Mouse (Mus musculus): Measurements from ENCODE around the gene P4ha1.
"Not testable (repeated sequence)": the region's sequence is repeated elsewhere in the genome, so short reads cannot be mapped to it uniquely, and the experiment has no call there.

The P4ha1 gene

DNA sequence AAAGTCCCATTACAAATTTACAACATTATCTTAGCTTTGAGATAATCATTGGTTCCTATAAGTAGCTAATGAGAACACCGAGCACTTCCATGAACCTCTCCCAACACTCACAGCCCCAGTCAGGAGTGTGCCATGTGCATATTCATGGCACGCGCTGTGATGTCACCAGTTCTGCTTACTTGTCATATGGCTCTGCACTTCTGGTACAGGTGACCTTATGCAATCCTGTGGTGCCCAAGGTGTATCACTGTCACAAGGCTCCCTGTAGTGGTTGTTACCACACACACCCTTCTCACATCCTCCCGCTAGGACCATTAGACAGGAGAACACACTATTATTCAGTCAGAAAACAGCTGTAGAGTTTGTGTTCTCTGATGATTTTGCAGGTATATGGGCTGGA is 43.6 kb downstream of the P4ha1 start:
- in situ Hi-C loops (cut with MboI, MseI), result no loop called here

DNA sequence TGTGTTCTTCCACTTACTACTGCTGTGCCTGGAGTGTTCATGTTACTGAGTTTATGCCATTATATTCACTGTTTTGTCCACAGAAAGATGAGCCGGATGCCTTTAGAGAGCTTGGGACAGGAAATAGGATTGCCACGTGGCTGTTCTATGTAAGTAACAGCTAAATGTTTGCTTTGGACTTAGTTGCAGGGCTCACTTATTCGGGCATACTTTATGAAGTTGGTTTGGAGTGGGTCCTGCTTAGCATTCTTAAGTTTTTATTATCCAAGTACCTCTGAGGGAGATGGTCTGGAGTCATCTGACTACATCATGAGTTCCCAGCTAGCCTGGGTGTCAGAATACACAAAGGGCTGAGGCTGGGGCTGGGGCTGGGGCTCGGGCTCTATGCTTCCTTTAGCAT is 44.1 kb downstream of the P4ha1 start:
- in situ Hi-C loops (cut with MboI, MseI), result no loop called here

DNA sequence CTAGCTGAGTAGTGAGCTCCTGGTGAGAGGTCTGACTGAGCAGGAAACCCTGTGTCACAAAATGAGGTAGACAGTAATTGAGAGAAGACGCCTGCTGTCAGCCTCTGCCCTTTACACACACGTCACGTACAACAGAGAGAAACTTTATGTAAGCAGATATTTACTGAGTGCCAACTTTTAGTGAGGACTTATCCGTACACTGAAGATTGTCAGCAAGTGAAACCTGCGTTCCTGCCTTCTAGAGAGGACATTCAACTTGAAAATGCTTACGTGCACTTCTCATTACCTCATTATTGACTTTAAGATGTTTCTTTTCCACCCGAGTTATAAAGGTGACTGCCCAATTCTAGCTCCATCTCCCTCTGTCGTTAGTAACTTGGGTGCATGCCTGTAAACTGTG is 45.6 kb downstream of the P4ha1 start:
- in situ Hi-C loops (cut with MboI, MseI), result no loop called here

DNA sequence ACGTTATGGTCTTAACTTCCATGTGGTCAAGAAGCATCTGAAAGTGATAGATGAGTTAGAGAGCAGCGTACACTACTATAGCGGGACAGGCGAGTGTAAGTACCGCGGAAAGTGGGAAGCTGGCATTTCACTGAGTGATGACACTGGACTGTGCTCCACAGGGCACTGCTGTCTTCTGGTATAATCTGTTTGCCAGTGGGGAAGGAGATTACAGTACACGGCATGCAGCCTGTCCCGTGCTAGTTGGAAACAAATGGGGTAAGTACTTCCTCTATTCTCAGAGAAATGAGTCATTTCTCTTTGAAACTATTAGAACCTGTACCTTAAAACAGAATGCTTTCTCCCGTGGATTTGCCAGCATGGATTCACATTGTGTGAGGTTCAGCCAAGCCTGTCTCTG is 46.3 kb downstream of the P4ha1 start:
- in situ Hi-C loops (cut with MboI, MseI), result no loop called here

DNA sequence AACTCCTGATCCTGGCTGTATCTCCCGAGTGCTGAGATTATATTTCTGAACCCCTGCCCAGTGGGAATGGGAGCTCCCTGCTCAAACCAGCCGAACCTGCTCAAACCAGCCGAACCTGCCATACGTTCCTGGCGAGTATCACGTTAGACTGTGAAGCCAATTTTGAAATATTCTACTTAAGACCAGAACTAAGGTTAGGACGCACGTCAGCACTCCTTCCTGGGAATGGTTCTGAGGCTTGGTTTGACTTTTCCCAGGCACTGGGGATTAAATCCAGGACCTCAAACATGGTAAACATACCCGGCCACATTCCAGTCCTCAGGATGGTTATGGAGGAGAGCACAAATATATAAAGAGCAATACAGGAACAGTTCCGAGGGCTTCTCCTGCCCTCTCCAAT is 54.8 kb downstream of the P4ha1 start:
- in situ Hi-C loops (cut with MboI, MseI), result no loop called here

DNA sequence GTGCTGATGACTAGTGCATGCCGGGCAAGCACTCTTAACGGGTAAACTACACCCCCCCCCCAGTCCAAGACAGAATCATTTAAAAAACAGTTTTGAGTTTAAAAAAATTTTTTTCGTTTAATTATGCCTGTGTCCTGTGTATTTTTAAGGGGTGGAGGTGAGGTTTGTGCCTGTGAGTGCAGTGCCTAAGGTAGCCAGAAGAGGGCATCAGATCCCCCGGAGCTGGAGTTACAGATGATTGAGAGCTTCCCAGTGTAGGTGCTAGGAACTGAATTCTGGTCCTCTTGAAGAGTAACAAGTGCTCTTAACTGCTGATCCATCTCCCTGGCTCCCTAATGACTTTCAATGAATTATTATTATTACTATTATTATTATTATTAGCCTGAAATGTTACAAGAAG is 55.6 kb downstream of the P4ha1 start:
- in situ Hi-C loops (cut with MboI, MseI), result no loop called here

DNA sequence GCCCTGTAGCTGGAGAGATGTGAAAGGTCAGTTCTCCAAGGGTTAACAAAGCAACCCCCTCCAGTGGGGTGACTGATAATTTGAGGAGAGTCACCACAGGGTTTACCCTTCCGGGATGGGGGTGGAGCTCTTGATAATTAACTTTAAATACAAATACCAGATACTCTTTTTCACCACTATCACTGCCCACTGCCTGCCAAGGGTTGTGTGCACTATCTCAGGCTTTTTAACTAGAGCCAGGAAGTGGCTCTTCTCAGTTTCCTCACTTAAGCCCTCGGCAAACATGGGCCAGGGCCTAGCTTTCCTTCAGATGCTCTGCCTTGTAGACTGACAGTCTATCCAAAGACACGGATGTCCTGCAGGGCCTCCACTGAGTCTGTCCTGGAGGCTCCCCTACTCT is 56.8 kb downstream of the P4ha1 start:
- in situ Hi-C loops (cut with MboI, MseI), result no loop called here

DNA sequence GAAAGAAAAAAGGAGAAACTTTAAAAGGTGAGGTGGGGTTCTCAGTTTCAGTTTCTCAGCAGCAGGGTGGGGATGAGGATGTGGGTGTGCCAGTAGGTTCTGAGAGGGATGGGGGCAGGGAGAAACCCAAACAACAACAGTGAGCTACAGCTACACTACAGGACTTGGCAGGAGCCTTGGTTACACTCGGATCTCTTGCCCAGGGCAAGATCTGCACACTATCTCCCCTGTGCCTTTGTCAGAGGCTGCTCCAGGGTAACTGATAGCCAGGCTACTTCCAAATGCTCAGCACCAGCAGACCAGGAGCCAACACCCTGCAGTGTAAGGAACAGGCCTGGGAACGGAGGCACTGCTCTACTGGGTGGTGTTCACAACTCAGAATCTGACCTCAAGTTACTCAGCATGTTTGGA is 57.3 kb downstream of the P4ha1 start:
- in situ Hi-C loops (cut with MboI, MseI), result no loop called here

DNA sequence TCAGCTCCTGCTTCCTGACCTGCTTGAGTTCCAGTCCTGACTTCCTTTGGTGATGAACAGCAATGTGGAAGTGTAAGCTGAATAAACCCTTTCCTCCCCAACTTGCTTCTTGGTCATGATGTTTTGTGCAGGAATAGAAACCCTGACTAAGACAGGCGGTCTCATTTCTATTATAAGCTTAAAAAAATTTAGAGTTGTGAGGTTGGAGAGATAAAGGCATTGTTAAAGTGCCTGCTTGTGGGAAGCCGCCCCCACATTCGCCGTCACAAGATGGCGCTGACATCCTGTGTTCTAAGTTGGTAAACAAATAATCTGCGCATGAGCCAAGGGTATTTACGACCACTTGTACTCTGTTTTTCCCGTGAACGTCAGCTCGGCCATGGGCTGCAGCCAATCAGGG is 58.5 kb downstream of the P4ha1 start:
- in situ Hi-C loops (cut with MboI, MseI), result not testable (repeated sequence)

DNA sequence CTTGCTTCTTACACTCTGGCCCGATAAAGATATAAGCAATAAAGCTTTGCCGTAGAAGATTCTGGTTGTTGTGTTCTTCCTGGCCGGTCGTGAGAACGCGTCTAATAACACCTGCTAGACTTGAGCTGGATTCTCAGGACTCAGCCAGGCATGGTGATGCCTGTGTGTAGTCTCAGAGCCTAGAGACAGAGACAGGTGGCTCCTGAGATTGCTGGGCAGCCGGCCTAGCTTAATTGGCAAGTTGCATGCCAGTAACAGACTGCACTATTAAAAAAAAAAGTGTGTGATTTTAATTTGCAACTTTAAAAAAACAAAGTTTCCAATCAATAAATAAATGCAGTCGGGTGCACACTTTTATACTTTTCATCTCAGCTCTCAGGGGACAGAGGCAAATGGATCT is 63.9 kb downstream of the P4ha1 start:
- in situ Hi-C loops (cut with MboI, MseI), result no loop called here

DNA sequence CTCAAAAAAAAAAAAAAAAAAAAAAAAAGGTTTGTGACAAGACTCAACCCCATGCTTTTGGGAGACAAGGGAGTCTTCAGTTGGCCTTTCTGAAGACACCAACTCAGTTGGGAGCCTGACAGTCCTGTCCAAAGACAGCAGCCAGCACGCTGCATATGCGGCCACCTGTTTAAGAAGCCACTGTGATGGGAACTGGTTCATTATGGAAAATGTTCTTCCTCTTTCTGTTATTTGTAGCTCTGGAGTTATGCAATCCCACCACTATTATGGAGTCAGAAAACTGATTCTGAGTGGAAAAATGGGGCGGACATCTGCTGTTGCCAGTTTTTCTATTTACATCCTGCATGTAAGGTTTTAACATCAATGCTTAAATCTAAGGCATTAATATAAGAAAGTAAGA is 66.6 kb downstream of the P4ha1 start:
- in situ Hi-C loops (cut with MboI, MseI), result no loop called here

DNA sequence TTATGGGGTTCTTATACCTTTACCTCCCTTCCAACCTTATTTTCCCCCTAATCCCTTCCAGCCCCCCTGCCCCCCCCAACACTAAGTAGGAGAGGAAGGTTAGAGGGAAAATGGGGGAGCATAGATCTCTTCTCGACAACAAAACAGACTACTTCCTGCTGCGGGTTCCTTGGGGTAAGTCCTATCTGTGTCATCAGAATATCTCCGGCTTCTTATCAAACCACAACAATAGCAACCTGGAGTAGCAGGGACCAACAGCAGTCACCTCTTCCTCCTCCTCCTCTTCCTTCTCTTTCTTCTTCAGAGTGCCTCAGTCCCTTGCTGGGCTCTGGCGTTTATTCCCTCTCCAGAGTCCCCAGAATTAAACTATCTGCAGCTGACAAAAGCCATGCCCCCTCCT is 68.8 kb downstream of the P4ha1 start:
- in situ Hi-C loops (cut with MboI, MseI), result no loop called here

DNA sequence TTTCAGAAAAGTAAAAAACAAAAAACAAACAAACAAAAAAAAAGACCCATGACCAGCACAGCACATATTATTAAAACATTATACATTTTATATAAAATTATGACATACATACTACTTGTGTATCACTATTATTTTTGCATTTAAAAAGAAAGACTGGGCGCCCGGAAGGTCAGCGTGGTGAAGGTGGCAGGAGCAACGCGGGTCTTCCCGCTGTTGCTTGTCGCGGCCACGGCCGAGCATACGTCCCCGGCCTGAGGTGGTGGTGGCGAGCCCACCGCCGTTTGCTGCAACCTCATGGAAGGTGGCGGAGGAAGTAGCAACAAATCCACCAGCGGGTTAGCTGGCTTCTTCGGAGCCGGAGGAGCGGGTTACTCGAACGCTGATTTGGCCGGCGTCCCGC is 72.4 kb downstream of the P4ha1 start, which contains the start of gene Gm10273:
TSS of gene Gm10273 (plus strand) at position 172 of the 400 bp plus-strand sequence.
- in situ Hi-C loops (cut with MboI, MseI), result not testable (repeated sequence)

DNA sequence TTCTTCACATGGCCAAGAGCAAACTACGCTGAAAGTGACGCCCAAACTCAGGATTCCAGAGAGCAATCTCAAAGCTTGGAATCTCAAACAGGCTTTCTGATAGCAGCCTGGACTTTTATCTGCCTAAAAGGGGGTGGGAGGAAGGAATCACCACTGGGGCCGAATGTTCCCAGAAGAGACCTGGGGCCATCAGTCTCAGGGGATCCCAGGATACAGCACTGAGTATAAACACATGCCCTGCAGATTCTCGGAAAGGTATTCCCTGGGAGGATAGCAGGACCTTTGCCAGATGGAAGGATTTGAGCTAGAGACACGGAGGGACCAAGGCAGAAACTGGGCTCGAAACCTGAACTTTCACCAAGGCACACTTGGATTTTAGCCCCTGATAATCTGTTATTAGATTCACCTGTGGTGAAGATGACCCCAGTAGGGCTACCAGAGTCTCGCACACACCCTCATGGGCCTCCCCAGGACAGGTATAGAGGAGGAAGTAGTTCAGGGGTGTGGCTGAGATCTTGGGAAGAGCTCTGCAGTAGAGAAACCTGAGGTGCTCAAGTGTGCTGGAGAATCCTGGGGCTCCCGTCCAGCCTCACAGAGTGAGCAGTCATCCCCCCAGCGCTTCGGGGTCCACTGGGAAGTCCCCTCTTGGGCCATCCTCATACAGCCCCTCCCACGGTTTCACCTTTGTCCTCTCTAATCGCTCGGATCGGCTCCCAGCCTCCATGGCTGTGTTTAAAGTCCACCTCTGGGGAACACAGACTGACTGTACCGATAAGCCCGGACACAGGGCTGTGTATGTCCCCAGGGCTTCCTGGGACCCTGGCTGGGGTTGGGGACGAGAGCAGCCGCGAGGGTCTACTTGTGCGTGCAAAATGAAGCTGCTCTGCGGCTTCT is 80.0 kb downstream of the P4ha1 start, which contains the start of gene Pla2g12b:
TSS of gene Pla2g12b (plus strand) at position 762 of the 894 bp plus-strand sequence.
- in situ Hi-C loops (cut with MboI, MseI), result no loop called here

DNA sequence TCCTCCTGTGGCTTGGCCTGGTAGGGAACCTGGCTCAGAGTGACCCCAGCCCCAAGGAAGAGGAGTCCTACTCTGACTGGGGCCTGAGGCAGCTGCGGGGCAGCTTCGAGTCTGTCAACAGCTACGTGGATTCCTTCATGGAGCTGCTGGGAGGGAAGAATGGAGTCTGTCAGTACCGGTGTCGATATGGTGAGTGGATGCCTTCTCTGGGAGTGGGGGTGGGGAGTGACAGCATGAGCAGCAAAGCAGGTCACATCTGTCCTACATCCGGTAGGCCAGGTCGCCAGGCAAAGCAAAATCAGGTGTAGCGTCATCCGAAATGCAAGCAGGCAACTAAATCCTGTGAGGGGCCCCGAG is 80.7 kb downstream of the P4ha1 start:
- in situ Hi-C loops (cut with MboI, MseI), result no loop called here

DNA sequence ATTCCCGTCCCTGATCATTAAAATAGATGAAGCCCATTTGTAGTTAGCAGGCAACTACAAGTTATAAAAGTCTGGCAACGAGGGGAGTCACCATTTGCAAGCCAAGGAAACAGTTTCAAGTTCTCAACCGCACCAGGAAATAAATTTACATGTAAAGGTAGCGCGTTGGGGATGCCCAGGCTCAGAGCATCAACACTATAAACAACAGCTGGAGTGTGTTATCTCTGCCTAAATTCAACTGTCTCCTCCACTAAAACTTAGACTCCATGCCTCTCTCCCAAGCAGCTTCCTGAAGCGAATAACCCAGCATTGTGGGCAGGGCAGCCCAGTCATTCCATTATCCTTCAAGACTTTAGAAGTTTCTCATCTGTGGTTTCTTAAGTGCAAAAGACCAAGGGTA is 85.4 kb downstream of the P4ha1 start:
- in situ Hi-C loops (cut with MboI, MseI), result no loop called here

DNA sequence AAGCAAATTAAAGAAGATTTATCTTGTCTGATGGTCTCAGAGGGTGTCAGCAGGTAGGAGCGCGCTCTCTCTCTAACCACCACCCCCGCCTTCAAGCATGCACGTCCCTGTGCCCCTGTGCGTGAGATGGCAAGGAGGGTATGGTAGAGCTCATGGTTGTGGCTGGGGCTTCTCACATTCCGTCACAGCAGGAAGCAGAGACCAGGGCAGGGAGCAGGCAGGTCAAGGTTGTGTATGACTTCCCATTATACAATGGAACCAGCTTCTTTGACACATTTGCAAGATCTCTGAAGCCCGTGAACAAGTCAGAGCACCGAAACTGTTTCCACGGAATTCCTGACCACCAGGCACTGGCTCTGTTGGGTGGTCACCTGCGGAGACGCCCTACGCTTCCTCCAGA is 87.2 kb downstream of the P4ha1 start:
- in situ Hi-C loops (cut with MboI, MseI), result no loop called here

DNA sequence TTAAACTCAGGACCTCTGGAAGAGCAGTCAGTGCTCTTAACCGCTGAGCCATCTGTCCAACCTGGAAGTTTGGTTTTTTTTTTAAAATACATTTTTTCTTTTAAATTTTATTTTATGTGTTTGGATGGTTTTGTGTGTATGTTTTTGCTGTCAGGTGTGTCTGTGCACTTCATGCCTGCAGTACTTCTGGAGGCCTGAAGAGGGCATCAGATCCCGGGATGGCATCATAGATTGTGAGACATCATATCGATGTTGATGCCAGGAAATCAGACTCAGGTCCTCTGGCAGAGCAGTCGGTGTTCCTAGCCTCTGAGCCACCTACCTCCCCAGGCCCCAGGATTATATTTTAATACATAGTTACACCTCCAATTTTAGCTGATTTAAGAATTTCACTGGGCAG is 90.6 kb downstream of the P4ha1 start:
- in situ Hi-C loops (cut with MboI, MseI), result no loop called here

DNA sequence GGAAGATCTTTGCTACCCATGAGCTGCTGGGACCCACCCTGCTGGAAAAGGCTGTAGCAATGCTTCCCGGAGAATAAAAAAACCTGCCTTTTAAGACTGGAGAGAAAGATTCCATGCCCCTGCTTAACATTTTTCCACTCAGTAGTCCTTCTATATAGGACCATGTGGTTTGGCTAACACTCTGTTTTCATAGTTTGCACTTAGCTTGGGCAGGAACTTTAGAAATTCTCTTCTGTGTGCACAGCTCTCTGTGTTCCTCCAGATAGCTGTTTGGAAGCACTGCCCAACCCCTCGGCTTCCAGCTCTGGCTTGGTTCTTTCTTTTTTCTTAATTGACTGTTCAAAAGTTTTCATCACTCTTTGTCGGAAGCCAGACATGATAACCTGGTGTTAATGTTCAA is 93.5 kb downstream of the P4ha1 start:
- in situ Hi-C loops (cut with MboI, MseI), result no loop called here

DNA sequence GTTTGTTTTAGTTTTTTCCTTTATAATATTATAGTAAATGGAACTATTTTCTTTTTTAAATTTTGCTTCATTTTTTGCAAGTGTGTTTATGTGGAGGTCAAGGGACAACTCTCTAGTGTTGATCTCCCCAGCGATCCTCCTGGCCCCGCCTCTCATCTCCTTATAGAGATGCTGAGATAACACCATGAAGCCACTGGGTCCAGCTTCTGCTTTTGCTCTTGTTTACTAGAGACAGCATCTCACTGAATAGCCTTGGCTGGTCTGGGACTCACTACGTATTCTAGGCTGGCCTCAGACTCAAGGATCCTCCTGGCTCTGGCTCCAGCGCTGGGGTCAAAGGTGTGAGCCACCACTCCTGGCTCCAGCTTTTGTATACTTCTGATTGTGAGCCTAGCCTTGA is 96.4 kb downstream of the P4ha1 start:
- in situ Hi-C loops (cut with MboI, MseI), result no loop called here

Measured in regulatory T cell (primary cell).